Mouse (Mus musculus) cerebellum, adult 2 months (tissue): ENCODE data around the gene Fkbp14. TPM values are rescaled to one million over a fixed set of nuclear protein-coding genes. Genes with fewer than 3 reads are reported as not detected.

ENCODE experiments used
- DNase-seq, 2 experiments: peaks; one replicate each; pipeline ENCODE4 v3.0.0; 2021
- H3K27ac ChIP-seq: fragments of 200-500 bp; 2 replicates; pipeline ENCODE4 v1.5.1; 2012; ENCODE audit warnings: low read length, control low read depth, inconsistent platforms; ENCODE audit not compliant: insufficient read depth
- H3K27me3 ChIP-seq: fragments of 200-500 bp; 2 replicates; pipeline ENCODE4 v1.6.1; 2012; ENCODE audit warnings: inconsistent platforms, mild to moderate bottlenecking, low read length, moderate library complexity; ENCODE audit not compliant: control insufficient read depth, insufficient read depth
- H3K4me1 ChIP-seq: fragments of 200-500 bp; 2 replicates; pipeline ENCODE4 v1.6.1; 2011; ENCODE audit warnings: low read length; ENCODE audit not compliant: control insufficient read depth, insufficient read depth
- H3K4me3 ChIP-seq: fragments of 200-500 bp; replicated peaks from 2 replicates; pipeline ENCODE3; 2011; ENCODE audit warnings: mild to moderate bottlenecking, low read depth, low read length, control low read depth; ENCODE audit not compliant: insufficient read depth
- CTCF ChIP-seq: fragments of 200-500 bp; IDR thresholded peaks from 2 replicates; pipeline ENCODE4 v1.5.1; 2011; ENCODE audit warnings: low read depth, mild to moderate bottlenecking, control low read depth, low read length, moderate library complexity, borderline replicate concordance; ENCODE audit not compliant: insufficient read depth
- POLR2A ChIP-seq: fragments of 200-500 bp; IDR thresholded peaks from 2 replicates; pipeline ENCODE4 v1.6.1; 2011; ENCODE audit warnings: low read length, control low read depth, borderline replicate concordance; ENCODE audit not compliant: insufficient read depth
- WGBS: fragments of 180-500 bp; shearing (Covaris S2); methylation state at CpG from one replicate; pipeline ENCODE4 v1.1.7; 2018; 5-methylcytosine and 5-hydroxymethylcytosine counted together
- polyA plus RNA-seq: library from polyadenylated mRNA; depleted of rRNA; stranded (reverse); fragments of >200 nt; gene quantifications from 2 replicates; pipeline ENCODE4 v1.2.3, GENCODE M21; 2012

Fkbp14 gene
- polyA plus RNA-seq, 1 experiment = 15.7 TPM

GRCm38 (mm10) chr6:54593766-54594468 lies 3.2 kb downstream of the Fkbp14 start:
- Histone ChIP-seq H3K4me3 (no peak overlapping the region), H3K27ac (no peak overlapping the region), H3K27me3 (no peaks in the 10 kb centered on the region), H3K4me1 (peaks cover 10% of the 10 kb centered on the region)
- WGBS = 28% methylated on average over 8 of the region's 8 CpGs
- peak in 1 of 2 experiments; percentile 10 for DNase-seq
- TF ChIP-seq CTCF (no peak), POLR2A (no peak)

DNA sequence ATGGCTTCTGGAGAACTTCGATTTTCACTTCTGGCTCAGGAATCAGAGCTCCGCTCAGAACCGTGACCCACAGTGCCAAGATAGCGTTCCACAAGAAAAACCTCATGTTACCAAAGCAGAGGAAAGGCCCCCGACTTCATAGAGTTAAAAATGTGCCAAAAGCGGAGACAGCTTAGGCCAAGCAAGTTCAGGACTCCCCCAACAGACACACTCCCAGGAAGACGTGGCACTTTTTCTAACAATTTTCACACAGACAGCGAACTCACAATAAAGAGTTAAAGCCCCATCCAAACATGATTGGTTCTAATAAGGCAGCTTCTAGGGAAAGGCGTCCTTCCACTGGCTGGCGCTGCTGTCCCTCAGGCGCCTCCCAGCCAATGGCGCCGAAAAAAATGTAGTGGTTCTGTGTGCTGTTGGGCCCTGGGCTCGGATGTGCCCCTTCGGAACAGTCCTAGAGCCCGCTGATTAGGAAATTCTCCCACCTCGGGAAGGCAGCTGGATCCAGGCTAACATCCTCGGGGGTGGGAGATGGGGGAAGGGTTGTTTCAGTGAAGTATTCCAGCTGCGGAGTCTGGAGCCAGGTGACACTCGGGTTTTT lies 4.1 kb downstream of the Fkbp14 start:
- Histone ChIP-seq H3K4me3 (peak overlapping the region; percentile 96), H3K27me3 (no peaks in the 10 kb centered on the region), H3K27ac (peak overlapping the region; percentile 80), H3K4me1 (peaks cover 6% of the 10 kb centered on the region; the same call in 1 of the 2 replicates)
- TF ChIP-seq POLR2A (peak; percentile 58; the same call in 1 of the 2 replicates), CTCF (no peak)
- WGBS = under 1% methylated on average over 20 of the region's 20 CpGs
- DNase-seq = peak; percentile 94 to 98

- Histone ChIP-seq H3K27me3 (no peaks in the 10 kb centered on the region), H3K27ac (no peak overlapping the region), H3K4me3 (peak overlapping the region; percentile 37), H3K4me1 (peaks cover 6% of the 10 kb centered on the region; the same call in 1 of the 2 replicates)
- no peak for TF ChIP-seq POLR2A
- no peak for TF ChIP-seq CTCF
- no peak for DNase-seq
- 50% methylated on average over 6 of the region's 6 CpGs for WGBS
Observed at GRCm38 (mm10) chr6:54591778-54592177, 5.3 kb downstream of the Fkbp14 start.

DNA sequence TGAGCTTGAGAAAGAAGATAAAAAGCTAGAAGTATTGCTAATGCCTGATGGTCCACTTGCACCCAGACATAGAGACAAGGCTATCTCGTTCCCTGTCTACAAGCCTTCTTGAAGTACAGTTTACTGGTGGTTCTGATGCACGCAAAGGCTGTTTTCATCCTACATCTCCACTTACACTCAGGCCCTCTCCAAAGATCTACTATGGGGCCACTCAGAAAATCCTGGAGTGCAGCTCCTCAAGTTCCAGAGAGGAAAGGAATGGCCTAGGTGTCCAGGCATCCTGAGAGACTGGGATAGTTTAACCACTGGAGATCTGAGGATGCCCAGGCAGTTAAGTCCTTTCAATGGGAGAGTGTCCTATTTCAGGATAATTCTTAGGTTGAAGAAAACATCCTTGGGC lies 6.4 kb downstream of the Fkbp14 start:
- no peak for DNase-seq
- 92% methylated on average over 2 of the region's 2 CpGs for WGBS
- H3K4me1 ChIP-seq = peaks cover 6% of the 10 kb centered on the region; the same call in 1 of the 2 replicates
- TF ChIP-seq CTCF (no peak), POLR2A (no peak)
- no peak overlapping the region for H3K27ac ChIP-seq
- H3K4me3 ChIP-seq = no peak overlapping the region
- H3K27me3 ChIP-seq = no peaks in the 10 kb centered on the region

DNA sequence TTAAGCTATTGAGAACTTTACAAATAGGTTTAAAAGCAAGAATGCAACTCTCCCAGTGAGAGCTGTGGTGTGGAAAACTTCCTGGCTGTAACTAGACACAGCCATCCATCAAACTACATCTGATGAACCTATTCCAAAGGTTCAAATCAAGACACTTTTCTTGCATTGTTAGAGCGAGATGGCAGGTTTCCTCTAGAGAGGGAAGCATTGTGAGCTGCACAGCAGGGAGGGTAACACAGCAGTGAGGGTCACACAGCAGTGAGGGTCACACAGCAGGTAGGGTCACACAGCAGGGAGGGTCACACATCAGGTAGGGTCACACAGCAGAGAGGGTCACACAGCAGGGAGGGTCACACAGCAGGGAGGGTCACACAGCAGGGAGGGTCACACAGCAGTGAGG lies 8.9 kb downstream of the Fkbp14 start:
- DNase-seq = no peak
- TF ChIP-seq POLR2A = no peak
- Histone ChIP-seq H3K4me3 (no peak overlapping the region), H3K4me1 (peaks cover 6% of the 10 kb centered on the region; the same call in 1 of the 2 replicates), H3K27me3 (no peaks in the 10 kb centered on the region), H3K27ac (no peak overlapping the region)
- 55% methylated on average over 1 of the region's 1 CpGs for WGBS

GRCm38 (mm10) chr6:54587683-54588082 lies 9.4 kb downstream of the Fkbp14 start:
- Histone ChIP-seq H3K27ac (no peak overlapping the region), H3K4me1 (peaks cover 6% of the 10 kb centered on the region; the same call in 1 of the 2 replicates), H3K27me3 (no peaks in the 10 kb centered on the region), H3K4me3 (no peak overlapping the region)
- TF ChIP-seq POLR2A (no peak), CTCF (no peak)
- WGBS = 90% methylated on average over 4 of the region's 4 CpGs
- no peak for DNase-seq

DNA sequence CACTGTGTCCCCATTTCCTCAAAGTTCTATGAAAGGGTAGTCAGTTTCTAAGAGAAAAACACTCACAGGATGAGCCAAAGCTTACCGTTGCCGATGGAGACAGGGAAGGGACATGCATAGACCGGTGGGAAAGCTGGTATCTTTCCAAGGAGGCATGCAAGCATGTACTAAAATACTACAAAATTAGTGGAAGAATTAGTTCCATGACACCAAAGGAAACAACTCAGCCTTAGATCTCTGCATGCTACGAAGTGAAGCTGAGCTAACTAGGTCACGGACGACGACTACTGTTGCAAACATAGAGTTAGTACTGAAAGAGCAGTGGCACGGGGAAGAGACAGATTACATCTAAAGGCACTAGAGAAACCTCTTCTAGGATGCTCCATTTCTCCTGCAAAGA lies 10.2 kb downstream of the Fkbp14 start:
- Histone ChIP-seq H3K27ac (no peak overlapping the region), H3K4me3 (no peak overlapping the region), H3K4me1 (peaks cover 6% of the 10 kb centered on the region; the same call in 1 of the 2 replicates), H3K27me3 (no peaks in the 10 kb centered on the region)
- no peak for TF ChIP-seq POLR2A
- no peak for TF ChIP-seq CTCF
- DNase-seq = no peak
- 57% methylated on average over 8 of the region's 8 CpGs for WGBS

DNA sequence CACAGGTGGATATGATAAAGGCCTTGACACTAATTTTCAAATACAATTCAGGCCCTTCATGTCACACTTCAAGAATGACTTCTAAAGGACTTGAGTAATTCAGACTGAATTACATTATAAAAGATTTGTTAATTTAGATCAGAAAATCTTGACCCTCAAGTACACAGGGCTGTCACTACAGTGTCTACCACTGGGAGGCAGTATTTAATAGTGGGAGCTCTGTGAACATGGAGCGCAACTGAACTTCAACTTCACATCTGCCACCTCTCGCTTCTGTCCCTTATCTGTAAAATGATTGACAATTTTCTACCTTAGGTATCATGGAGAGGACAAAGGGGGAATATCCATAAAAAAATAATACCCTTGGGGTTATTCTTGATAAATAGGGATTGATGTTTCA lies 10.9 kb downstream of the Fkbp14 start:
- Histone ChIP-seq H3K4me3 (no peak overlapping the region), H3K27me3 (no peaks in the 10 kb centered on the region), H3K27ac (no peak overlapping the region), H3K4me1 (peaks cover 4% of the 10 kb centered on the region; the same call in 1 of the 2 replicates)
- peak; percentile 40 to 58 for DNase-seq
- 10% methylated on average over 2 of the region's 2 CpGs for WGBS
- TF ChIP-seq CTCF = peak; percentile 66
- TF ChIP-seq POLR2A = no peak
